Mouse (Mus musculus) forebrain, postnatal 0 days (tissue): ENCODE measurements at regions not wholly inside any gene's neighbourhood (a gene's known extent, or its start where the extent isn't known, plus 50 kb on each side); places are given as distances from the start of the nearest gene placed in this dataset.
A peak's percentile ranks its signal among the peaks of the same experiment; 100 is the strongest.
"Not testable (repeated sequence)": the region's sequence is repeated elsewhere in the genome, so short reads cannot be mapped to it uniquely, and the experiment has no call there.

Experiments
- ATAC-seq: fragments of 200-750 bp; cut with Nextera tagmentation; 2 replicates; pipeline ENCODE4 v1.8.0; 2017; ENCODE audit warnings: mild to moderate bottlenecking, moderate library complexity
- DNase-seq: peaks from one replicate; pipeline ENCODE4 v3.0.0-alpha.2; 2015
- H3K27ac ChIP-seq: fragments of 300-500 bp; sonication (generic); 2 replicates; pipeline ENCODE4 v1.5.1; 2014; ENCODE audit warnings: low read depth, mild to moderate bottlenecking, antibody characterized with exemption, low read length, moderate library complexity, mixed read lengths
- H3K27me3 ChIP-seq: fragments of 300-500 bp; sonication (generic); 2 replicates; pipeline ENCODE4 v1.6.1; 2014; ENCODE audit warnings: mild to moderate bottlenecking, low read length, mixed read lengths; ENCODE audit not compliant: insufficient read depth
- H3K36me3 ChIP-seq: fragments of 300-500 bp; sonication (generic); 2 replicates; pipeline ENCODE4 v1.6.1; 2014; ENCODE audit warnings: mild to moderate bottlenecking, moderate library complexity; ENCODE audit not compliant: insufficient read depth
- H3K4me1 ChIP-seq: fragments of 300-500 bp; sonication (generic); 2 replicates; pipeline ENCODE4 v1.6.1; 2014; ENCODE audit warnings: antibody characterized with exemption; ENCODE audit not compliant: insufficient read depth
- H3K4me2 ChIP-seq: fragments of 300-500 bp; sonication (generic); 2 replicates; pipeline ENCODE4 v1.6.1; 2014; ENCODE audit warnings: low read depth, mild to moderate bottlenecking, moderate library complexity
- H3K4me3 ChIP-seq: fragments of 300-500 bp; sonication (generic); 2 replicates; pipeline ENCODE4 v1.5.1; 2014; ENCODE audit warnings: low read depth, low read length, mixed read lengths
- H3K9ac ChIP-seq: fragments of 300-500 bp; sonication (generic); 2 replicates; pipeline ENCODE4 v1.6.1; 2014; ENCODE audit warnings: mild to moderate bottlenecking
- H3K9me3 ChIP-seq: fragments of 300-500 bp; sonication (generic); 2 replicates; pipeline ENCODE4 v1.6.1; 2016; ENCODE audit warnings: low read length
- CTCF ChIP-seq: sonication (generic); IDR thresholded peaks from 2 replicates; pipeline ENCODE4 v1.5.1; 2016; ENCODE audit warnings: antibody characterized with exemption, control low read depth, low read depth
- WGBS: fragments of 180-500 bp; shearing (Covaris S2); extraction: QIAGEN DNeasy Blood & Tissue Kit; methylation state at CpG from one replicate; pipeline ENCODE4 v1.1.7; 2014; 5-methylcytosine and 5-hydroxymethylcytosine counted together

DNA sequence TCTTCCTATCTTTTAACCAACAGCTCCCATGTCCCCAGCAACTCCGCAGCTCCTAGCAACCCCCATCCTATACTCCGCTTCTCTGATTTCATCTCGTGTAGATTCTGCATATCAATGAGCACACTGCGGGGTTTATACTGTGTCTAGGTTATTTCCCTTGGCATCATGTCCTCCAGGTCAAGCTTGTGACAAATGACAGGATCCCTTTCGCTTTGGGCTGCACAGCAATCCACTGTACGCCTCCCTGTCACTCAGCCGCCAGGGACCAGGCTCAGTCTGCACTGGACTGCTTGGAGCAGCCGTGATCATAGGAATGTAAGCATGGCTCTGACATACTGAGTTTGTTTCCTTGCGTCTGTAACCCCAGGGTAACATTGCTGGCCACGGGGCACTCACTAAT is 75.9 kb upstream of the Klf14 start:
- DNase-seq, result no peak

GRCm38 (mm10) chr6:31037801-31038395 is 79.0 kb upstream of the Klf14 start:
- H3K4me3 ChIP-seq, result peak overlapping the region; percentile 16; the same call in 1 of the 2 replicates
- H3K9me3 ChIP-seq, result no peaks in the 10 kb centered on the region
- H3K27me3 ChIP-seq, result no peaks in the 10 kb centered on the region
- DNase-seq, result peak; percentile 69
- H3K4me1 ChIP-seq, result peaks cover under 1% of the 10 kb centered on the region; the same call in 1 of the 2 replicates
- ATAC-seq, result peak; percentile 68
- whole genome bisulfite sequencing, result 52% methylated on average over 20 of the region's 20 CpGs
- no peaks in the 10 kb centered on the region for H3K36me3 ChIP-seq
- peak overlapping the region; percentile 31 for H3K4me2 ChIP-seq
- peak overlapping the region; percentile 28; the same call in 1 of the 2 replicates for H3K9ac ChIP-seq
- no peak overlapping the region for H3K27ac ChIP-seq
- TF ChIP-seq CTCF, result no peak

More for the DNA sequence above, 75.9 kb upstream of the Klf14 start:
- H3K9me3 ChIP-seq, result no peaks in the 10 kb centered on the region
- 64% methylated on average over 10 of the region's 10 CpGs for WGBS
- no peak for TF ChIP-seq CTCF
- H3K4me1 ChIP-seq, result peaks cover 4% of the 10 kb centered on the region; the same call in 1 of the 2 replicates
- no peak overlapping the region for H3K4me3 ChIP-seq
- no peaks in the 10 kb centered on the region for H3K36me3 ChIP-seq
- no peak overlapping the region for H3K27ac ChIP-seq
- no peak for ATAC-seq
- no peaks in the 10 kb centered on the region for H3K27me3 ChIP-seq
- no peak overlapping the region for H3K4me2 ChIP-seq
- no peak overlapping the region for H3K9ac ChIP-seq

DNA sequence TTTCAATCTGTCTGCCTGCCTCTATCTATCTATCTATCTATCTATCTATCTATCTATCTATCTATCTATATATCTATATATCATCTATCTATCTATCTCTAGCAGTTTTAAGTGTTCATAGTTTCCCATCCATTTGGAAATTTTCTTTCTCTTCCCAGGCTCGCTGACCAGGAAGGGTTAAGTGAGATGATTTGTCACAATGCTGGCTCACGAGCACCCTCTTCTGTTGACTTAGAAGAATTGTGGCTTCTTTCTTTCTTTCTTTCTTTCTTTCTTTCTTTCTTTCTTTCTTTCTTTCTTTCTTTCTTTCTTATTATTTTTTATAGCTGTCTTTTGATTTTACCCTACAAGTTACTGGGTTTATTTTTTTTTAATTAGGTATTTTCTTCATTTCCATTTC is 79.6 kb upstream of the Klf14 start:
- not testable (repeated sequence) for H3K27me3 ChIP-seq, ATAC-seq, H3K4me1 ChIP-seq, H3K36me3 ChIP-seq, H3K27ac ChIP-seq, H3K9me3 ChIP-seq
- Histone ChIP-seq H3K4me3 (0 out of 2 replicates have a peak overlapping the region, but pooled peaks have one; percentile 16), H3K9ac (peak overlapping the region; percentile 28; the same call in 1 of the 2 replicates), H3K4me2 (peak overlapping the region; percentile 31; the same call in 1 of the 2 replicates)
- peak; percentile 75 for TF ChIP-seq CTCF
- peak; percentile 80 for DNase-seq
- 0% methylated on average over 2 of the region's 2 CpGs for WGBS

DNA sequence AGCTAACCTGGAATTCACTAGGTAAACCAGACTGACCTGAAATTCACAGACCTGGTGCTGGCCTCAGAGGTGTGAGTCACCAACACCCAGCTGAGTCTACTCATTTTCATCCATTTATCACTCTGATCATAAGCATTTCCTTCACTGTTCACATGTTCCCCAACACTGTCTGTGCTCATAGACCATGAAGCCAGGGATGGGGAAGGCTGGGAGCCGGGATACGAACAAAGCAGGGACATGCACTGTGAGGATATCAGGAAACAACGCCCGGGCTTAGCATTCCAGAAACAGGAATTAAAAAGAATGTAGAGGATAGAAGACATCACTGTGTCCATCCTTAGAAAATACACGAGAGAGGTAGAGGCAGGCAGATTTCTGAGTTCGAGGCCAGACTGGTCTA is 80.6 kb upstream of the Klf14 start:
- no peak overlapping the region for H3K27ac ChIP-seq
- no peak for TF ChIP-seq CTCF
- H3K4me1 ChIP-seq, result no peaks in the 10 kb centered on the region
- H3K9me3 ChIP-seq, result no peaks in the 10 kb centered on the region
- H3K4me3 ChIP-seq, result no peak overlapping the region
- DNase-seq, result no peak
- no peak for ATAC-seq
- H3K4me2 ChIP-seq, result no peak overlapping the region
- H3K9ac ChIP-seq, result no peak overlapping the region
- no peaks in the 10 kb centered on the region for H3K27me3 ChIP-seq
- WGBS, result 77% methylated on average over 6 of the region's 6 CpGs
- no peaks in the 10 kb centered on the region for H3K36me3 ChIP-seq

DNA sequence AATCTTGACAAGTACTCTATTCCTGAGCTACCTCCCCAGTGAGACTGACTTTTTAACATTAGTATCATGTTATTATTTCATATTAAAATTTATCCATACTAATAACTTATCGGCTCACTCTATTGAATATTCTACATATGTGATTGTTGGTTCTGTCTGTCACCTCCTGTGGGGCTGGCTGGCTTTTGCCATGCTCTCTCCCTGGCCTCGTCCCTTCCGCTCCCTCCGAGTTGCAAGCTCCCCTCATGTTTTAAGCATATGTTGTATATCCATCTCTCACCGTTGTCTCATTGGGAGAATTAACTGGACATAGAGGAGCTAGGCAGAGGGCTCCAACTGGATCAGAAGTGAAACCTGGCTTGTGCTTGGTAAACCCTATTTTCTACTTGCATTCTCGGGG is 81.9 kb upstream of the Klf14 start:
- 76% methylated on average over 6 of the region's 6 CpGs for WGBS
- no peak for DNase-seq
- no peak for TF ChIP-seq CTCF

DNA sequence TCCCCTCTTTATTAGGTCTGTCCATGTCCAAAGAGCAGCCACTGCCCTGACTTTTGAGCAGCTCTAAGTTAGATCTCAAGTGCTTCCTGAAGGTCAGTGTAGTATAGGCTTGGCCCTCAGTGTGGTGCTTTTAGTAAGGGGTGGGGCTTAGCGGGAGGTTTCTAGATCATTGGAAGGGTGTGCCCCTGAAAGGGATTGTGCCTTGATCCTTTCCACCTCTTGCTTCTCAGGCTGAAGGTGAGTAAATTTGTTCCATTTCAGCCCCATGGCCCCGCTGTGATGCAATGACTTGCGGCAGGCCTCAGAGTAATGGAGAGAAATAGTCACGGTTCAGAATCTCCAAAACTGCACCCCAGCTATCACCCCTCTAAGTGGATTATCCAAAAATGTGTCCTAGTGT is 84.5 kb upstream of the Klf14 start:
- Histone ChIP-seq H3K4me1 (no peaks in the 10 kb centered on the region), H3K27ac (no peak overlapping the region), H3K4me2 (no peak overlapping the region), H3K9ac (no peak overlapping the region), H3K36me3 (no peaks in the 10 kb centered on the region), H3K4me3 (no peak overlapping the region), H3K27me3 (no peaks in the 10 kb centered on the region), H3K9me3 (no peaks in the 10 kb centered on the region)
- DNase-seq, result no peak
- no peak for ATAC-seq
- no peak for TF ChIP-seq CTCF
- 93% methylated on average over 4 of the region's 4 CpGs for WGBS

More for the DNA sequence above, 81.9 kb upstream of the Klf14 start:
- Histone ChIP-seq H3K4me3 (no peak overlapping the region), H3K9ac (no peak overlapping the region), H3K4me2 (no peak overlapping the region), H3K4me1 (no peaks in the 10 kb centered on the region), H3K27me3 (no peaks in the 10 kb centered on the region), H3K27ac (no peak overlapping the region), H3K9me3 (no peaks in the 10 kb centered on the region), H3K36me3 (no peaks in the 10 kb centered on the region)
- ATAC-seq, result no peak

DNA sequence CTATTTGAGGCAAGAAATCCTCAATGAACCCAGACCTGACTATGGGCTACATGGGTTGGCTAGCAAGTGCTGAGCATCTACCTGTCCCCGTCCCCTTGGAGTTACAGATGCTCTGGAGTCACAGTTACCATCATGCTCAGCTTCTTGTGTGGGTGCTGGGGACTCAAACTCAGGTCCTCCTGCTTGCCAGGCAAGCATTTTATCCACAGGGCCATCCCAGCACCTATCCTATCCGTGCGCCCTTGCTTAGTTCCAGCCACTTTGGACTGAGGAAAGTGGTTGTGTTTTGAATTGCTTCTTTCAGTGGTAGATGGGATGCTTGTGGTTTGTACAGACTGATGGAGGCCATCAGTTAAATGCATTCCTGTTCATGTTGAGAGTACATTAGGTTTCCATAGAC is 85.0 kb upstream of the Klf14 start:
- no peaks in the 10 kb centered on the region for H3K27me3 ChIP-seq
- no peak for TF ChIP-seq CTCF
- H3K4me2 ChIP-seq, result no peak overlapping the region
- no peak overlapping the region for H3K27ac ChIP-seq
- DNase-seq, result no peak
- no peaks in the 10 kb centered on the region for H3K9me3 ChIP-seq
- H3K36me3 ChIP-seq, result no peaks in the 10 kb centered on the region
- WGBS, result 94% methylated on average over 3 of the region's 3 CpGs
- H3K4me3 ChIP-seq, result no peak overlapping the region
- no peak overlapping the region for H3K9ac ChIP-seq
- ATAC-seq, result no peak
- H3K4me1 ChIP-seq, result no peaks in the 10 kb centered on the region
